Mouse (Mus musculus) heart, embryonic 14.5 days (tissue): ENCODE measurements around the gene Grb2. TPM values are rescaled to one million over a fixed set of nuclear protein-coding genes. Genes with fewer than 3 reads are reported as not detected.

ENCODE experiments used
- ATAC-seq: fragments of 200-750 bp; cut with Nextera tagmentation; 2 replicates; pipeline ENCODE4 v1.8.0; 2017; ENCODE audit warnings: low read depth, moderate TSS enrichment; ENCODE audit not compliant: insufficient number of reproducible peaks, insufficient read depth, low FRiP score
- H3K27ac ChIP-seq, 2 experiments: fragments of 200-500 bp in 1 of 2; fragments of 300-500 bp in 1 of 2; sonication (generic) in 1 of 2; replicated peaks in 1 of 2; 2 replicates each; pipeline ENCODE4 v1.5.1; 2012 to 2014; ENCODE audit warnings: low read depth in 2 of 2, low read length in 2 of 2, control low read depth in 1 of 2, mild to moderate bottlenecking in 1 of 2, mixed read lengths in 1 of 2; ENCODE audit not compliant: control insufficient read depth in 1 of 2, insufficient read depth in 1 of 2
- H3K27me3 ChIP-seq: fragments of 300-500 bp; sonication (generic); 2 replicates; pipeline ENCODE4 v1.6.1; 2014; ENCODE audit warnings: mild to moderate bottlenecking, low read length, control low read depth; ENCODE audit not compliant: control insufficient read depth, insufficient read depth
- H3K36me3 ChIP-seq: fragments of 300-500 bp; sonication (generic); 2 replicates; pipeline ENCODE4 v1.6.1; 2014; ENCODE audit warnings: mild to moderate bottlenecking, control low read depth, low read length, mixed read lengths; ENCODE audit not compliant: control insufficient read depth, insufficient read depth
- H3K4me1 ChIP-seq, 2 experiments: fragments of 200-500 bp in 1 of 2; fragments of 300-500 bp in 1 of 2; sonication (generic) in 1 of 2; 2 replicates each; pipeline ENCODE4 v1.6.1; 2012 to 2014; ENCODE audit warnings: low read length in 2 of 2, control low read depth in 1 of 2, mixed read lengths in 1 of 2; ENCODE audit not compliant: control insufficient read depth in 2 of 2, insufficient read depth in 2 of 2
- H3K4me2 ChIP-seq: fragments of 300-500 bp; sonication (generic); 2 replicates; pipeline ENCODE4 v1.6.1; 2014; ENCODE audit warnings: mild to moderate bottlenecking, low read length
- H3K4me3 ChIP-seq, 2 experiments: fragments of 200-500 bp in 1 of 2; fragments of 300-500 bp in 1 of 2; sonication (generic) in 1 of 2; 2 replicates each; pipeline ENCODE4 v1.5.1; 2012 to 2014; ENCODE audit warnings: low read length in 2 of 2, mild to moderate bottlenecking in 2 of 2, control low read depth in 1 of 2, low read depth in 1 of 2, moderate library complexity in 1 of 2; ENCODE audit not compliant: control insufficient read depth in 1 of 2, insufficient read depth in 1 of 2
- H3K9ac ChIP-seq: fragments of 300-500 bp; sonication (generic); 2 replicates; pipeline ENCODE4 v1.6.1; 2014; ENCODE audit warnings: mild to moderate bottlenecking, low read length
- H3K9me3 ChIP-seq: fragments of 300-500 bp; sonication (generic); 2 replicates; pipeline ENCODE4 v1.6.1; 2016; ENCODE audit warnings: low read length, control low read depth; ENCODE audit not compliant: control insufficient read depth
- WGBS: fragments of 180-500 bp; shearing (Covaris S2); extraction: QIAGEN DNeasy Blood & Tissue Kit; methylation state at CpG from one replicate; pipeline ENCODE4 v1.1.7; 2014; 5-methylcytosine and 5-hydroxymethylcytosine counted together
- polyA plus RNA-seq: library from polyadenylated mRNA; unstranded; fragments of >200 nt; fragmentation: Nextera tagmentation; extraction: Ambion mirVana; gene quantifications from 2 replicates; pipeline ENCODE4 v1.2.1, GENCODE M21; 2014

Gene Grb2
- polyA plus RNA-seq, 1 experiment from 2014 or later, result 59.4 TPM

DNA sequence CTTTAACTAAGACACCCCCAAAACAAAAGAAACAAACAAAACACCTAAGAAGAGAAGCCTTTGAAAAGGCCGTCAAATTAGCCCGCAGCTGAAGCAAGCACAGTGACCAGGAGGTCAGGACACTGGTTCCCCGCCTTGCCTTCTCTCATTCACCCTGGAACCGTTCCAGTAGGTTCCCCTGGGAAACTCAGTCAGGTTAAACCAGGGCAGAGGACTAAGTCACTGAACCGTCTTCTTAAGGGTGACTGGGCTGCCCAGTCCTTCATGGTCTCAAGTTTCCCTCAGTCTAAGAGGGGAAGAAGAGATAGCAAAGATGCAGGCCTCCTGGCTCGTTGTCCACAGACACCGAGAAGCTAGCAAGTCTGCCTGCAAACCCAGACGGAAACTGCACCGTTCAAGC is 82.5 kb downstream of the Grb2 start:
- no peak for ATAC-seq
- Histone ChIP-seq H3K4me3 (no peak overlapping the region), H3K9ac (no peak overlapping the region), H3K4me2 (no peak overlapping the region), H3K4me1 (peaks cover 2 to 10% of the 10 kb centered on the region in 2 experiments; a peak in 2 of 4 replicates), H3K36me3 (peaks cover 32% of the 10 kb centered on the region), H3K27me3 (no peaks in the 10 kb centered on the region), H3K27ac (no peak overlapping the region), H3K9me3 (no peaks in the 10 kb centered on the region)
- WGBS, result 73% methylated on average over 9 of the region's 9 CpGs

- WGBS, result 78% methylated on average over 9 of the region's 9 CpGs
- Histone ChIP-seq H3K9ac (no peak overlapping the region), H3K27ac (no peak overlapping the region), H3K4me3 (no peak overlapping the region), H3K36me3 (peaks cover 52% of the 10 kb centered on the region), H3K27me3 (no peaks in the 10 kb centered on the region), H3K9me3 (no peaks in the 10 kb centered on the region), H3K4me2 (no peak overlapping the region), H3K4me1 (peaks cover 2 to 10% of the 10 kb centered on the region in 2 experiments; a peak in 2 of 4 replicates)
- no peak for ATAC-seq
Observed at GRCm38 (mm10) chr11:115623487-115624070, 84.8 kb downstream of the Grb2 start.

GRCm38 (mm10) chr11:115619949-115620348 is 88.4 kb downstream of the Grb2 start:
- ATAC-seq, result no peak
- Histone ChIP-seq H3K4me2 (no peak overlapping the region), H3K9ac (no peak overlapping the region), H3K36me3 (peaks cover 79% of the 10 kb centered on the region), H3K9me3 (no peaks in the 10 kb centered on the region), H3K27ac (no peak overlapping the region), H3K4me1 (peaks cover 10 to 14% of the 10 kb centered on the region in 2 experiments; a peak in 3 of 4 replicates), H3K4me3 (no peak overlapping the region), H3K27me3 (no peaks in the 10 kb centered on the region)
- WGBS, result 94% methylated on average over 7 of the region's 7 CpGs

- Histone ChIP-seq H3K4me3 (no peak overlapping the region), H3K9me3 (no peaks in the 10 kb centered on the region), H3K4me2 (no peak overlapping the region), H3K27me3 (no peaks in the 10 kb centered on the region), H3K36me3 (peaks cover 81% of the 10 kb centered on the region), H3K4me1 (peaks cover 10 to 19% of the 10 kb centered on the region in 2 experiments; a peak in 3 of 4 replicates), H3K27ac (no peak overlapping the region), H3K9ac (no peak overlapping the region)
- 89% methylated on average over 16 of the region's 16 CpGs for WGBS
- no peak for ATAC-seq
Observed at GRCm38 (mm10) chr11:115618732-115619516, 89.5 kb downstream of the Grb2 start.

GRCm38 (mm10) chr11:115618001-115618400 is 90.4 kb downstream of the Grb2 start:
- Histone ChIP-seq H3K4me1 (peaks cover 14 to 28% of the 10 kb centered on the region in 2 experiments; a peak in 3 of 4 replicates), H3K27me3 (no peaks in the 10 kb centered on the region), H3K27ac (no peak overlapping the region), H3K4me3 (no peak overlapping the region), H3K4me2 (no peak overlapping the region), H3K36me3 (peaks cover 73% of the 10 kb centered on the region), H3K9me3 (no peaks in the 10 kb centered on the region), H3K9ac (no peak overlapping the region)
- no peak for ATAC-seq
- 88% methylated on average over 2 of the region's 2 CpGs for WGBS

DNA sequence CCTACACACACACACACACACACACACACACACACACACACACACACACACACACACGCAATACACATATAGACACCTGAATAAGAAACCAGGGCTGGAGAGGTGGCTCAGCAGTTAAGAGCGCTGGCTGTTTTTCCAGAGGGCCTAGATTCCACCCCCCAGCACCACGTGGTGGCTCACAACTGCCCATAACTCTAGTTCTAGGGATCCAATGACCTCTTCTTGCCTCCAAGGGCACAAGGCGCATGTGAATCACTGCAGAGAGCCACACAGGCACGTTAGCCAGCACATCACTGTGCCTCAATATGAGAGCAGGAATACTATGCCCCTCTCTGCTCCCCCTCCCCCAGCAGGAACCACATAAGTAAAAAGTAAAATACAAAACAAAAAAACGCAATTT is 91.5 kb downstream of the Grb2 start:
- H3K4me2 ChIP-seq, result no peak overlapping the region
- no peaks in the 10 kb centered on the region for H3K27me3 ChIP-seq
- peak overlapping the region in 1 of 2 experiments; percentile 21; a peak in 1 of 4 replicates for H3K27ac ChIP-seq
- 65% methylated on average over 6 of the region's 6 CpGs for WGBS
- no peaks in the 10 kb centered on the region for H3K9me3 ChIP-seq
- H3K4me1 ChIP-seq, result peaks cover 15 to 31% of the 10 kb centered on the region in 2 experiments; a peak in 3 of 4 replicates
- H3K4me3 ChIP-seq, result no peak overlapping the region
- H3K36me3 ChIP-seq, result peaks cover 62% of the 10 kb centered on the region
- peak overlapping the region; percentile 14; the same call in 1 of the 2 replicates for H3K9ac ChIP-seq
- ATAC-seq, result no peak

DNA sequence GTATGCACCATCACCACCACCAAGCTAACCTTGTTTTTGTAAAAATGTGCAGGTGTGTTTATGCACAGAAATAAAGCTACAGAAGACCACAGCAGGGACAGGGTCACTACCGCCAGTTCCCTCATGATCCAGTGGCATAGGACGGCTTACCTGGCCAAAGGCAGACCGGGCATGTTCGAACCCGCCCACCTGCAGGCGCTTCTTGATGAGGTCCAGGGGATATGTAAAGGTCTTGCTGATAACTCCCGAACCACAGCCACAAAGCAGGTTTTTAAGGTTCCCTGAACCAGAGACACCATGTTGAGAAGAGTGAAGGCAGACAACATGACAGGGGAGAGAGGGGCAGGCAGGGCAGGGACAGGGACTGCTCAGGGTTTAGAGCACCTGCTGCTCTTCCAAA is 92.0 kb downstream of the Grb2 start:
- H3K9ac ChIP-seq, result no peak overlapping the region
- no peak for ATAC-seq
- H3K27ac ChIP-seq, result no peak overlapping the region
- H3K4me1 ChIP-seq, result peaks cover 19 to 36% of the 10 kb centered on the region in 2 experiments; a peak in 3 of 4 replicates
- no peaks in the 10 kb centered on the region for H3K27me3 ChIP-seq
- no peak overlapping the region for H3K4me2 ChIP-seq
- 90% methylated on average over 7 of the region's 7 CpGs for whole genome bisulfite sequencing
- H3K4me3 ChIP-seq, result no peak overlapping the region
- no peaks in the 10 kb centered on the region for H3K9me3 ChIP-seq
- H3K36me3 ChIP-seq, result peaks cover 59% of the 10 kb centered on the region
